Mouse (Mus musculus) cerebellum, postnatal 14 days (tissue): ENCODE measurements around the gene Klf12.

Experiments used
- DNase-seq, 2 experiments: peaks; one replicate each; pipeline ENCODE4 v3.0.0; 2021; ENCODE audit warnings: mixed read lengths in 2 of 2

The Klf12 gene

DNA sequence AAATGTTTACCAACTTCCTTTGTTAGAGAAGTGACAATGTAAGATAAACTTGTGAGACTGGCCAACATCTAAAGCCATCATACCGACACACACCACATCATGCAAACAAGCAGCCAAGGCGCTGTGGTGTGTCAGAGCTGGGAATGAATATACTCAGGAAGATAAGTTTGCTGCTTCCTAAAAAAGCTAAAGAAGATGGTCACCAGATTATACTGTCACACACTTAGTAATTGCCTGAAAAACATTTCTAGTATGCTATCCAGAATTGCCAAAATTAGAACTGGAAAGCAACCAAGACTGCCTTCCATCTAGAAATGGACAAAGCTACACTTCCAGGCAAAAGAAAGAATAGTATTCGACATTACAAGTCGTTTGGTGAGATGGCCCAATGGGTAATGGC lies 163.4 kb downstream of the Klf12 start:
- no peak for DNase-seq

DNA sequence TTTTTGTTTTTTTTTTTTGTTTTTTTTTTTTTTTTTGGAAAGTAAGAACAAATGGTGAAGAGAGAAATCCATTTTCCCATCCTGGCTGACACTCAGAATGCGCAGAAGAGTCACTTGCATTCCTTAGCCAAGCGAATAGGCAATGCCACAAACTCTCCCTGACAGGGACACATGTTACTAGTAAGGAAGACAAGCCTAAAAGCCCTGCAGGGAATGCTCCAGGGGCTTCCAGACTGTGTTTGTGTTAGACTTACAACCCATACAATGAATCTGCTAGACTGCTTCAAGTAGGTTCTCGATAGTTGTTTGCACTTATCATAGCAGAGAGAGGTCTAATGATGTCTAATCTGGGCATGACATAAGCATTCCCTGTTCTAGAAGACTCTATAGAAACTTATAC lies 164.6 kb downstream of the Klf12 start:
- no peak for DNase-seq

DNA sequence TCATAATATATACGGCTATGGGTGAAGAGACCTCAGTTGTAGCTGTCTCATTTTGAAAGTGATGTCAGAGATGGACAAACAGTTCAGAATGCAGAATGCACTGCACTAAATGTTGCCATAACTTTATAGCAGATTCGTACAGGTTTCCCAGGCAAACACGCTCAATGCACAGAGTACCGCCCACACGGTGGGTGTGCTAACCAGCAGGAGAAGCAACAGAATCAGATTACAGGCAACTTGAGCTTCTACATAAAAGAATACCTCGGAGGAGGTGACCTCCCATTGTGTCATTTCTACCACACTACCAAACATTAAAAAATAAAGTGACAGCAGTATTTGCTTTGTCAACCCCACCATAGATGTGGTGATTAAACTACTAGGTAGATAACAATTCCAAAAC lies 171.1 kb downstream of the Klf12 start:
- no peak for DNase-seq

- no peak for DNase-seq
Observed at GRCm38 (mm10) chr14:100111735-100112134, 172.7 kb downstream of the Klf12 start.

DNA sequence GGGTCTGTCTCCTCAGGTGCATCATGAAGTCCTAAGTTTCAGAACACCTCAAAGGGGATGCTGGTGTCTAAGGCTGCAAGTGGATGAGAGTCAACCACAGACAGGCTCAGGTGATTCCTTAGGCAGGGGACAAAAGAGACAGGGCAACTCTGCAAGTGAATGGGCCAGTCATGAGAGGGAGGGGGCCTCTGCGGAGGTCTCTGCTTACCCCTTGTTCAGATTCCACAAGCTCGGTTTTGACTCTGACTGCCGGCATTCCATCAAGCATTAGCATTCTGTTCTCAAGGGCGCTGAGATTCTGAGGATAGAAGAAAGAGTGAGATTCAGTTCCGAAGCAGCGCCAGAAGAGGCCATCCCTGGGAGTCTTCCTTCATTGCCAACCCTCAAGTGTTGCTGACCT lies 174.9 kb downstream of the Klf12 start:
- peak in 1 of 2 experiments; percentile 11 for DNase-seq

DNA sequence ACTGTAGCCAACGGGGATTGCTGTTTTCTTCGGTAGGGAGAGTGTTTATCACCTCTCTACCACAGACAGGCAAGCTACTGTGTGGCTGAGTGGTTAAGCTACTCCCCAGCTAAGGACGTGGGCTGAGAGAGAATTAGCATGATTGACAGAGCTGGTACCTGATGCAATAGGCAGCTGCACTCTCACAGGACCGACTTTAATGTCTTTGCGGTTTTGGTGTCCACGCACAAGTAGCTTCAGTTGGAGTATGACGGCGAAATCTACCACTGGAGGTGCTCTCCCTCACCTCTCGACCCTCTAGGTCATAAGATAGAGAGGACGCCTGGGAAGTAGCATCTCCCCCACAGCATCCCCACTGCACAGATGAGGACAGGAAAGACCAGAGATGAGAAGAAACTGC lies 178.9 kb downstream of the Klf12 start:
- DNase-seq: no peak

GRCm38 (mm10) chr14:100104818-100105217 lies 179.7 kb downstream of the Klf12 start:
- DNase-seq: no peak

- DNase-seq: no peak
Observed at GRCm38 (mm10) chr14:100103818-100104217, 180.7 kb downstream of the Klf12 start.

GRCm38 (mm10) chr14:100097208-100098189 lies 187.0 kb downstream of the Klf12 start:
- DNase-seq: no peak

GRCm38 (mm10) chr14:100095730-100096129 lies 188.7 kb downstream of the Klf12 start:
- DNase-seq: no peak

GRCm38 (mm10) chr14:100090517-100090916 lies 194.0 kb downstream of the Klf12 start:
- DNase-seq: no peak

- DNase-seq: no peak
Observed at GRCm38 (mm10) chr14:100079620-100080019, 204.9 kb downstream of the Klf12 start.

DNA sequence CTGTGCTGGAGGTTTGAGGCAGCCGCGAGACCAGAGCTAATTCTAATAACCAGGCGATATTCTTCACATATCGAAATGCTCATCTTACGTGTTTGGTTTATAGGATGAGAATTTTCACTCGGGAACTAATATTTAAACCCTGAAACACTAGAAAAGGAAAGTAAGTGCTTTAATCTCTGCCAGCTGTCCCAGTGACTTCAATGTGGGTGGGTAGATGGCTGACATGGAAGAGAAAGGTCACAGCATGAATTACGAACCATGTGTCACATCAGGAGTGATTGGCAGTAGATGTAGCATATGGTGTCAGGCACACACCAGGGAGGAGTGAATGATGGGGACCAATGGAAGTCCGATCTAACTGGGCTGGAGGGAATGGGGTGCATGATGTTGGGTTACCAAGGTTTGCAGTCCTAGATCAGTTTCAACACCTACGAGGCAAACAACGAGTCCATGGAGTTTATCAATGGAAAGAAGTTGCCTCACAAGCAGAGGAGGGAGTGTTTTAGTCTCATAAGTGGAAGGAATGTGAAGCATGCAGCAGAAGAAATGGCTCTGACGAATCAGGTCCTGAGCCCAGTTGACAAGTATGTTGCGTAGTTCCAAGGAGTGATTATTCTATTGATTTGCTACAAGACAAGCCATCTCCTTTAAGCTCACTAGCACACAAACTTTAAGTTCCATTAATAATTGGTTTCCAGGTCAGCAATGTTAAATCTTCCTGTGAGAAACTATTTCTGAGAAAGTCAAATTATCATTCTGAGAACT lies 211.9 kb downstream of the Klf12 start:
- no peak for DNase-seq

GRCm38 (mm10) chr14:100069543-100070090 lies 214.9 kb downstream of the Klf12 start:
- DNase-seq: no peak

DNA sequence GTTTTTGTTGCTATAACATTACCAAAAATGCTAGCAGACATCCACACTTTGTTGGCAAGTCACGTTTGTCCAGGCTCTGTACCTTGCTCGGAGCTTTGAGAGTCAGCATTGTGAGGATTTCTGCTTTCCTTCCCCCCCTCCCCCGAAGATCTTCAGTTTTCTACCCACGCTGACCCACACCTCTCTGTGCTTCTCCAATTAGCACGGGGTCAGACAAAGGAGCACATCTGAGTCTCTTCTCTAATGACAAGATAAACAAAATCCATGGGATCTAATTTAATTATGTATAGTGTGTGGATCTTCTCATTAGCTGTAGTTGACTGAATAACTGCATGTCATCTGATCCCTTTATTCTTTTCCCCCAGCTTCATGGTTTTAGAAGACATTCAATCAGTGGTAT lies 215.8 kb downstream of the Klf12 start:
- no peak for DNase-seq

DNA sequence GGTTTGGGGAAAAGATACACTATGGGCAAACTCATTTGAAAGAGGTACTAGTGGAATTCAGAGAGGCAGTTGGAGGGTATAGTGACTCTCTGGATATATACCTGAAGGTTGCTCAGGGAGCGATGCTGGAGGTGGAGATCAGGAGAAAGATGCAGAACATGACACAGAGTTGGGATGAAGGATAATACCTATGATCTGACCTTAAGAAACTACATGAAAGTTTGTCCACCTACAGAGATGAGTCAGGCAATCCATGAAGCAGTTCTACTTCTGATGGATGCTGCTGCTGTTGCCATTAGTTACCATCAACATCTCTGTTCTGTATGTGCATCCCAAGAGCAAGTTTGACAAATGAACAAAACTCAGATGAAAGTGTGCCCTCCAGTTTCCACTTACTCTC lies 222.0 kb downstream of the Klf12 start:
- no peak for DNase-seq

GRCm38 (mm10) chr14:100054150-100054549 lies 230.3 kb downstream of the Klf12 start:
- no peak for DNase-seq

GRCm38 (mm10) chr14:100053456-100053855 lies 231.0 kb downstream of the Klf12 start:
- DNase-seq: no peak

DNA sequence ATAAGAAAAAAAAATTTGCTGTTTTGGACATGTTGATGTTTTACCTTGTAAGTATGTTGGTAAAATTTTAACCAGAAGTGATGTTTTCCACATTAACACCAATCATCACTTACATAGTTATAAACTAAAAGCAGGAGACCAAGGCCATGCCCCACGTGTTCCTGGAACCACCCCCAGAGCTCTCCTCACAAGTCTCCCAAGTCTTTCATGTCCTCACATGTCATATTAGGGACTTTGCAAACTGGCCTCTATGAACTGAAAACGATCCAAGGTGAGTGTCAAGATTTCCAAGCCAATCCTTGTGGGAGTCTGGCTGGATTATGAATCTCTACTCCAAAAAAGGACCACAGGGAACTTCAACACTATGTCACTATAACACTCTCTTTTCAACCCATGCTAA lies 231.6 kb downstream of the Klf12 start:
- no peak for DNase-seq

GRCm38 (mm10) chr14:100045431-100045830 lies 239.0 kb downstream of the Klf12 start:
- DNase-seq: no peak

- DNase-seq: no peak
Observed at GRCm38 (mm10) chr14:100041823-100042222, 242.7 kb downstream of the Klf12 start.

- no peak for DNase-seq
Observed at GRCm38 (mm10) chr14:100026671-100027070, 257.8 kb downstream of the Klf12 start.

DNA sequence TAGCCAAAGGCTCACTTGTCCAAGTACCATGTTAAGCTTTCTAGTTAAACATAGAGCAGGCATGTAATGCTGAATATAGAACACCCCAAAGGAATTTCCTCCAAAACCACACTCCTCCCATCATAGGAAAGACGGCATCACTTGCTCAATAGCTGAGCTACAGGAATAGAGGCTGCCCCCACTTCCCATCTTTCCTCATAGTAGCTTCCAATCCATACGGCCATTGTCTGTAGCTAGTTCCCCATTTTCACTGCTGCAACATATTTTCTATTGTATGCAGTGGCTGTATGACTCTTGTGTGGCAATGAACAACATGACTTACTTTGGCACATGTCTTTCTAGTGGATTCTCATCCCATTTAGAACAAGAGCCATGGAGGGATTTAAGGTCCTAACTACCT lies 267.3 kb downstream of the Klf12 start:
- DNase-seq: no peak

DNA sequence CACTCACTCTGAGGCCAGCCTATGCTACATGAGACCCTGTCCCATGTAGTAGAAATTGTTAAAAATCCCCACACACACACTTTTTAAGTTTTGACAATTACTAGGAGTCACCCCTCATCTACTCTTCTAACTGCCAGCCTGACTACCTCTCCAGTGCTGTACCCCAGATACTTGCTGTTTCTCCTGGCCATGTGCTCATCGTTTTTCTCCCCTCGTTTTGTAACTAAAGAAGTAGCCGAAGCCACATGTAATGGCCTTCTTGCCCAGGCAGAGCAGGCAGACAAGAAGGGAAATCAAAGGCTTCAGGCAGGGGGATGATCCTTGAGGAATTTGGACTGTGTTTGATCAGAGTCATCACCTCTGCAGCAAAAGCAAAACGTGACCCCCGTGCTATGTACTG lies 274.0 kb downstream of the Klf12 start:
- DNase-seq: no peak
